Mouse (Mus musculus) ES-Bruce4 (cell line): ENCODE measurements around the gene Rtp4. TPM values are rescaled to one million over a fixed set of nuclear protein-coding genes. Genes with fewer than 3 reads are reported as not detected.

ENCODE experiments used
- H3K27ac ChIP-seq: 2 replicates; pipeline ENCODE4 v1.5.1; 2012; ENCODE audit warnings: low read length, inconsistent platforms; ENCODE audit not compliant: insufficient read depth
- H3K27me3 ChIP-seq: 2 replicates; pipeline ENCODE4 v1.6.1; 2012; ENCODE audit warnings: mild to moderate bottlenecking, low read length, inconsistent platforms; ENCODE audit not compliant: control insufficient read depth, poor library complexity, insufficient read depth, severe bottlenecking
- H3K36me3 ChIP-seq: 2 replicates; pipeline ENCODE4 v1.6.1; 2012; ENCODE audit warnings: inconsistent platforms, mild to moderate bottlenecking, low read length, moderate library complexity; ENCODE audit not compliant: control insufficient read depth, poor library complexity, insufficient read depth, severe bottlenecking
- H3K4me1 ChIP-seq: one replicate; pipeline ENCODE4 v1.8.1; 2011; ENCODE audit warnings: low read length; ENCODE audit not compliant: control insufficient read depth, insufficient read depth
- H3K4me3 ChIP-seq: 2 replicates; pipeline ENCODE4 v1.5.1; 2011; ENCODE audit warnings: low read depth, mild to moderate bottlenecking, low read length
- H3K9ac ChIP-seq: 2 replicates; pipeline ENCODE4 v1.6.1; 2012; ENCODE audit warnings: low read depth, mild to moderate bottlenecking, inconsistent platforms; ENCODE audit not compliant: poor library complexity, severe bottlenecking
- H3K9me3 ChIP-seq: replicated peaks from 2 replicates; pipeline ENCODE4 v1.6.1; 2012; ENCODE audit warnings: mild to moderate bottlenecking, low read length, inconsistent platforms; ENCODE audit not compliant: control insufficient read depth, poor library complexity, insufficient read depth, severe bottlenecking
- CTCF ChIP-seq: IDR thresholded peaks from one replicate; pipeline ENCODE4 v1.8.1; 2011; ENCODE audit warnings: low read depth, low read length
- EP300 ChIP-seq: IDR thresholded peaks from 2 replicates; pipeline ENCODE4 v1.6.1; 2011; ENCODE audit warnings: low read depth, low read length; ENCODE audit not compliant: insufficient read depth
- POLR2A ChIP-seq: IDR thresholded peaks from one replicate; pipeline ENCODE4 v1.8.1; 2011; ENCODE audit warnings: low read length; ENCODE audit not compliant: insufficient read depth
- polyA plus RNA-seq: library from polyadenylated mRNA; stranded (reverse); fragments of >200 nt; gene quantifications from 2 replicates; pipeline ENCODE4 v1.2.4, GENCODE M21; 2011; ENCODE audit warnings: low read depth; ENCODE audit not compliant: missing spikeins, insufficient read depth, insufficient read length

The Rtp4 gene
- polyA plus RNA-seq, 1 experiment: 4.0 TPM

- peak; percentile 77 for TF ChIP-seq CTCF
- no peak for TF ChIP-seq POLR2A
- Histone ChIP-seq H3K4me3 (no peak overlapping the region), H3K27ac (no peak overlapping the region), H3K4me1 (no peaks in the 10 kb centered on the region), H3K9me3 (no peaks in the 10 kb centered on the region), H3K36me3 (no peaks in the 10 kb centered on the region), H3K27me3 (no peaks in the 10 kb centered on the region), H3K9ac (no peak overlapping the region)
Observed at GRCm38 (mm10) chr16:23550346-23550980, 30.4 kb downstream of the Rtp4 start.

DNA sequence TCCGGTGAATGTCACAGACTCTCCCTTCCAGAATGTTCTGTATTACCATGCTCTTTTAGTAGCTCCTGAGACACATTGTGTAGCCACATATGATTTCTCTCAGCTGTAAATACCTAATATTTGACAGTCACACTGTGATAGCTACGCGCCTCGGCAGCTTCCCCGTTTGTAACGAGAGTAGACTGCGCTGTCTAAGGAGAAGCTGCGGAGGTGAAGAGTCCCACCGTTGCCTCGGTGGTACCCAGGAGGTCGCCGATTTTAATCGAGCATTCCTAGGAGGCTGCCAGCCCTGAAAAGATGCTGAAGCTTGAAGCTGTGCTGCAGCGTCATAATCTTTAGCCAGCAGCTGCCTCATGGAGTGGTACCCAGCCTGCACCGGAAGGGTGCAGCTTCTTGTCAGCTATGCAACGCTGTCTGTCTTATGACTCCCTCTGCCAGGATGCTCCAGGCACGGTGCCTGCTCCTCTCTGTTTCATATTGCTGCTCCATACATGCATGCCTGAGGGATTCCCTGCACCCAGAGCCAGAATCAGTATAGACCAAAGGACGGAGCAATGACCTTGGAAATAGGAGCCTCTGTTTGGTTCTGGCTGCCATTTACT lies 31.0 kb downstream of the Rtp4 start:
- Histone ChIP-seq H3K27me3 (no peaks in the 10 kb centered on the region), H3K36me3 (no peaks in the 10 kb centered on the region), H3K9ac (no peak overlapping the region), H3K4me3 (no peak overlapping the region), H3K9me3 (no peaks in the 10 kb centered on the region), H3K4me1 (no peaks in the 10 kb centered on the region), H3K27ac (no peak overlapping the region)
- TF ChIP-seq CTCF: no peak

DNA sequence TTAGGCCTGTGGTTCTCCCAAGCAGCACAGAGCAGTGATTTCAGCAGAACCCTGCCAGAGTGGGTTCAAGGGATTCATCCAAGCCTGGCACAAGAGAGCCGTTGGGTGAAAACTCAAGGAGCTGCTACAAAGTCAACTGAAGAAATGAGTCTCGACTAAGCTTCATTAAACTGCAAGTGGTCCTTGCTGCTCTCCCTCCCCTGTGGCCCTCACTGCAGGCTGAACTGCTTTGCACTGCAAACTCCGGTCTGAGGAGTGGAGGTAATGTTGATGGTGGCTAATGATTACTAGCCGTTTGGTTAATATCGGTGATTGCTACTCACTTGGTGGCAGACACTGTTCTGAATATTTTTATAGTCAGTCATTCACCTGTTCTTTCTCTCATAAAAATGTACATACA lies 34.6 kb downstream of the Rtp4 start:
- Histone ChIP-seq H3K27me3 (no peaks in the 10 kb centered on the region), H3K9me3 (no peaks in the 10 kb centered on the region), H3K9ac (no peak overlapping the region), H3K36me3 (no peaks in the 10 kb centered on the region), H3K27ac (no peak overlapping the region), H3K4me1 (no peaks in the 10 kb centered on the region), H3K4me3 (no peak overlapping the region)
- no peak for TF ChIP-seq EP300
- no peak for TF ChIP-seq CTCF
- TF ChIP-seq POLR2A: no peak

DNA sequence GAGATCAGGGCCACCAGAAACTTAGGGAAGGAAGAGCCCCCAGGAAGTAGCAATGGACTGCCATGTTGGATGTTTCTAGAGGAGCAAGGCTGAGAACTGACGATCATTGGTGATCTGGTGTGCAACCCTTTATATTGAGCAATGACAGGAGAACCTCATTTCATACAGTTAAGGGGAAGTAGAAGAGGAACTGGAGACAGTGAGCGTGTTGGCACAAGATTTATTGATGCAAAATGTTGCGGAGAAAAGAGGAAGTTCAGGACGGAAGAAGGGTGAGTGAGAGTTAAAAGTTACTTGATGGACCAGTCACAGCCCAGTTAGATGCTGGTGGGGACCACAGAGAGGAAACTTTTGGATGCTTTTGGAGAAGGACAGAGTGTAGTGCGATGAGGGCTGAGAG lies 37.1 kb downstream of the Rtp4 start:
- no peak for TF ChIP-seq CTCF
- no peak for TF ChIP-seq POLR2A
- no peak for TF ChIP-seq EP300

GRCm38 (mm10) chr16:23557669-23558068 lies 37.6 kb downstream of the Rtp4 start:
- H3K4me1 ChIP-seq: no peaks in the 10 kb centered on the region
- no peak for TF ChIP-seq EP300
- TF ChIP-seq CTCF: no peak
- no peak for TF ChIP-seq POLR2A
- no peak overlapping the region for H3K27ac ChIP-seq

More for the DNA sequence above, 37.1 kb downstream of the Rtp4 start:
- Histone ChIP-seq H3K4me1 (no peaks in the 10 kb centered on the region), H3K36me3 (no peaks in the 10 kb centered on the region), H3K4me3 (no peak overlapping the region), H3K9me3 (no peaks in the 10 kb centered on the region), H3K9ac (no peak overlapping the region), H3K27ac (no peak overlapping the region), H3K27me3 (no peaks in the 10 kb centered on the region)

DNA sequence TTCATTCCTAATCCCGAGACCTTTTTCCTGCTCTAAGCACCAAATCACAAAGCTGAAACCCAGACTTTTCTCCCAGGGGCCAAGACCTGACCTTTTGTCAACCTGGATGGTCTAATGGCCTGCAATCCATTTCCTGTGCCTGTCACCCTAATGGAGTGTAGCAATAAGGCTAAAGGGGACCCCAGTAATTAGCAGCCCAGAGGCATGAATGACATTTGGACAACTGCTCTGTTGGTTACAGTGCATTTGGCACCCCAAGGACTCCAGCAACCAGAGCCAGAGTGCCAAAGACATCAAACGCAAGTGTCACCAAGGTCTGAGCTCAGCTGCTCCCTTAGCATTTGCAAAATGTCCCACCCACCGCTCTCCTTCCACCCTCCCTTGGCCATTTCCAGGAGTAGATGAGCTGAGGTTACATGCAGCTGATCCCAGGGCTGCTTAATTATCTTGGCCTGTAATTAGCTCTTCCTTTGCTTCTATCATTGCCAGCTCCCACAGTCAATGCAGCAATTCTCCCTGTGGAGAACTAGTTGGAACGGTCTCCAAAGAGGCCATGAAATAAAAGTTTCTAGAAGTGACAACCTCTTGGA lies 48.4 kb downstream of the Rtp4 start:
- no peaks in the 10 kb centered on the region for H3K36me3 ChIP-seq
- no peaks in the 10 kb centered on the region for H3K9me3 ChIP-seq
- H3K27ac ChIP-seq: no peak overlapping the region
- no peak overlapping the region for H3K4me3 ChIP-seq
- TF ChIP-seq EP300 (no peak), POLR2A (no peak), CTCF (no peak)
- no peaks in the 10 kb centered on the region for H3K4me1 ChIP-seq
- H3K9ac ChIP-seq: no peak overlapping the region
- H3K27me3 ChIP-seq: no peaks in the 10 kb centered on the region; the same call in 1 of the 2 replicates

More at GRCm38 (mm10) chr16:23557669-23558068, 37.6 kb downstream of the Rtp4 start:
- Histone ChIP-seq H3K27me3 (no peaks in the 10 kb centered on the region), H3K9ac (no peak overlapping the region), H3K9me3 (no peaks in the 10 kb centered on the region), H3K36me3 (no peaks in the 10 kb centered on the region), H3K4me3 (no peak overlapping the region)
